Mouse (Mus musculus) MEL (cell line): ENCODE data around the gene Bap1. TPM values are rescaled to one million over a fixed set of nuclear protein-coding genes. Genes with fewer than 3 reads are reported as not detected.

Experiments used
- DNase-seq: peaks from one replicate; pipeline ENCODE4 v3.0.0; 2011; ENCODE audit warnings: low read depth, low spot score
- H3K27ac ChIP-seq: 2 replicates; pipeline ENCODE4 v1.5.1; 2012; ENCODE audit warnings: low read depth, mild to moderate bottlenecking, control low read depth, low read length, moderate library complexity; ENCODE audit not compliant: control insufficient read depth
- H3K27me3 ChIP-seq, 2 experiments: fragments of 150-350 bp in 1 of 2; sonication (generic) in 1 of 2; 2 replicates each; pipeline ENCODE4 v1.6.1; 2012; ENCODE audit warnings: low read length in 2 of 2, mild to moderate bottlenecking in 2 of 2, improper control_type of control experiment in 1 of 2, moderate library complexity in 1 of 2; ENCODE audit not compliant: insufficient read depth in 2 of 2, control insufficient read depth in 1 of 2
- H3K36me3 ChIP-seq, 2 experiments: 2 replicates each; pipeline ENCODE4 v1.6.1; 2012 to 2014; ENCODE audit warnings: low read length in 2 of 2, improper control_type of control experiment in 1 of 2, inconsistent platforms in 1 of 2, mild to moderate bottlenecking in 1 of 2; ENCODE audit not compliant: insufficient read depth in 2 of 2, control insufficient read depth in 1 of 2
- H3K4me1 ChIP-seq, 2 experiments: fragments of 150-350 bp in 1 of 2; sonication (generic) in 1 of 2; 2 replicates each; pipeline ENCODE4 v1.6.1; 2012; ENCODE audit warnings: low read length in 2 of 2, improper control_type of control experiment in 1 of 2, mild to moderate bottlenecking in 1 of 2; ENCODE audit not compliant: insufficient read depth in 2 of 2, control insufficient read depth in 1 of 2
- H3K4me3 ChIP-seq, 2 experiments: fragments of 150-350 bp in 1 of 2; sonication (generic) in 1 of 2; 2 replicates each; pipeline ENCODE4 v1.5.1; 2012; ENCODE audit warnings: low read depth in 2 of 2, low read length in 2 of 2, mild to moderate bottlenecking in 2 of 2, moderate library complexity in 2 of 2, control low read depth in 1 of 2, improper control_type of control experiment in 1 of 2; ENCODE audit not compliant: control insufficient read depth in 1 of 2, insufficient read depth in 1 of 2
- H3K79me2 ChIP-seq: 2 replicates; pipeline ENCODE4 v1.6.1; 2012; ENCODE audit warnings: mild to moderate bottlenecking, low read length, moderate library complexity; ENCODE audit not compliant: control insufficient read depth, poor library complexity, insufficient read depth
- H3K9ac ChIP-seq: 2 replicates; pipeline ENCODE4 v1.6.1; 2012; ENCODE audit warnings: low read depth, mild to moderate bottlenecking, control low read depth, low read length, moderate library complexity; ENCODE audit not compliant: control insufficient read depth, poor library complexity, severe bottlenecking
- H3K9me3 ChIP-seq: fragments of 150-350 bp; sonication (generic); replicated peaks from 2 replicates; pipeline ENCODE4 v1.6.1; 2012; ENCODE audit warnings: mild to moderate bottlenecking, low read length, improper control_type of control experiment, moderate library complexity; ENCODE audit not compliant: insufficient read depth
- CHD1 ChIP-seq: IDR thresholded peaks from 2 replicates; pipeline ENCODE4 v1.6.1; 2012; ENCODE audit warnings: low read depth, mild to moderate bottlenecking, inconsistent platforms, low read length, improper control_type of control experiment
- CHD2 ChIP-seq: IDR thresholded peaks from 2 replicates; pipeline ENCODE4 v1.6.1; 2011; ENCODE audit warnings: low read length, improper control_type of control experiment
- E2F4 ChIP-seq: IDR thresholded peaks from 2 replicates; pipeline ENCODE4 v1.6.1; 2011; ENCODE audit warnings: low read depth, low read length, improper control_type of control experiment, borderline replicate concordance
- ELF1 ChIP-seq: IDR thresholded peaks from 2 replicates; pipeline ENCODE4 v1.6.1; 2014; ENCODE audit warnings: low read depth, mild to moderate bottlenecking, inconsistent platforms, low read length, improper control_type of control experiment, moderate library complexity
- EP300 ChIP-seq, 2 experiments: IDR thresholded peaks; 2 replicates each; pipeline ENCODE4 v1.6.1; 2011; ENCODE audit warnings: improper control_type of control experiment in 2 of 2, low read length in 2 of 2, low read depth in 1 of 2, mild to moderate bottlenecking in 1 of 2
- ETS1 ChIP-seq: IDR thresholded peaks from 2 replicates; pipeline ENCODE4 v1.6.1; 2012; ENCODE audit warnings: low read depth, mild to moderate bottlenecking, inconsistent platforms, low read length, improper control_type of control experiment, moderate library complexity
- GABPA ChIP-seq: IDR thresholded peaks from 2 replicates; pipeline ENCODE4 v1.6.1; 2012; ENCODE audit warnings: low read depth, mild to moderate bottlenecking, inconsistent platforms, low read length, improper control_type of control experiment, moderate library complexity
- GATA1 ChIP-seq: IDR thresholded peaks from 2 replicates; pipeline ENCODE4 v1.6.1; 2011; ENCODE audit warnings: low read depth, low read length, improper control_type of control experiment
- HCFC1 ChIP-seq: IDR thresholded peaks from 2 replicates; pipeline ENCODE4 v1.6.1; 2012; ENCODE audit warnings: low read depth, mild to moderate bottlenecking, inconsistent platforms, low read length, improper control_type of control experiment, moderate library complexity
- JUND ChIP-seq: IDR thresholded peaks from 2 replicates; pipeline ENCODE4 v1.6.1; 2011; ENCODE audit warnings: low read depth, mild to moderate bottlenecking, improper control_type of control experiment, low read length
- MAX ChIP-seq: IDR thresholded peaks from 2 replicates; pipeline ENCODE4 v1.6.1; 2011; ENCODE audit warnings: low read length, improper control_type of control experiment
- MAZ ChIP-seq: IDR thresholded peaks from 2 replicates; pipeline ENCODE4 v1.6.1; 2012; ENCODE audit warnings: low read depth, mild to moderate bottlenecking, inconsistent platforms, low read length, improper control_type of control experiment
- MEF2A ChIP-seq: IDR thresholded peaks from 2 replicates; pipeline ENCODE4 v1.6.1; 2014; ENCODE audit warnings: low read depth, mild to moderate bottlenecking, inconsistent platforms, low read length, improper control_type of control experiment; ENCODE audit not compliant: poor library complexity, insufficient replicate concordance, severe bottlenecking; ENCODE audit errors: extremely low read depth
- MXI1 ChIP-seq: IDR thresholded peaks from 2 replicates; pipeline ENCODE4 v1.6.1; 2011; ENCODE audit warnings: mild to moderate bottlenecking, low read depth, low read length, improper control_type of control experiment
- MYB ChIP-seq: IDR thresholded peaks from 2 replicates; pipeline ENCODE4 v1.6.1; 2011; ENCODE audit warnings: mild to moderate bottlenecking, low read depth, low read length, improper control_type of control experiment
- NELFE ChIP-seq: IDR thresholded peaks from 2 replicates; pipeline ENCODE4 v1.6.1; 2011; ENCODE audit warnings: low read depth, low read length, improper control_type of control experiment
- POLR2A ChIP-seq, 2 experiments: IDR thresholded peaks; 2 replicates each; pipeline ENCODE4 v1.6.1; 2011 to 2012; ENCODE audit warnings: low read length in 2 of 2, mild to moderate bottlenecking in 2 of 2, control low read depth in 1 of 2, improper control_type of control experiment in 1 of 2, low read depth in 1 of 2, moderate library complexity in 1 of 2; ENCODE audit not compliant: control insufficient read depth in 1 of 2, insufficient read depth in 1 of 2, poor library complexity in 1 of 2
- POLR2AphosphoS2 ChIP-seq: IDR thresholded peaks from 2 replicates; pipeline ENCODE4 v1.6.1; 2011; ENCODE audit warnings: low read length, improper control_type of control experiment
- POLR2AphosphoS5 ChIP-seq: IDR thresholded peaks from 2 replicates; pipeline ENCODE4 v1.6.1; 2012; ENCODE audit warnings: low read depth, borderline replicate concordance, mild to moderate bottlenecking, inconsistent platforms, low read length, moderate library complexity, mixed read lengths
- RCOR1 ChIP-seq: IDR thresholded peaks from 2 replicates; pipeline ENCODE4 v1.6.1; 2012; ENCODE audit warnings: low read depth, mild to moderate bottlenecking, inconsistent platforms, low read length, improper control_type of control experiment
- SIN3A ChIP-seq: IDR thresholded peaks from 2 replicates; pipeline ENCODE4 v1.6.1; 2012; ENCODE audit warnings: low read length, improper control_type of control experiment, inconsistent platforms
- SMC3 ChIP-seq: IDR thresholded peaks from 2 replicates; pipeline ENCODE4 v1.6.1; 2011; ENCODE audit warnings: low read depth, low read length, improper control_type of control experiment
- TAL1 ChIP-seq: IDR thresholded peaks from 2 replicates; pipeline ENCODE4 v1.6.1; 2012; ENCODE audit warnings: mild to moderate bottlenecking, inconsistent platforms, low read length, moderate library complexity, mixed read lengths
- TBP ChIP-seq: IDR thresholded peaks from 2 replicates; pipeline ENCODE4 v1.8.0; 2011; ENCODE audit warnings: low read depth, low read length, improper control_type of control experiment
- TCF12 ChIP-seq: IDR thresholded peaks from 2 replicates; pipeline ENCODE4 v1.6.1; 2014; ENCODE audit warnings: low read depth, mild to moderate bottlenecking, inconsistent platforms, low read length, improper control_type of control experiment, moderate library complexity
- USF1 ChIP-seq: IDR thresholded peaks from 2 replicates; pipeline ENCODE4 v1.6.1; 2014; ENCODE audit warnings: low read depth, mild to moderate bottlenecking, inconsistent platforms, low read length, improper control_type of control experiment, moderate library complexity
- USF2 ChIP-seq, 2 experiments: IDR thresholded peaks; 2 replicates each; pipeline ENCODE4 v1.6.1; 2011 to 2012; ENCODE audit warnings: improper control_type of control experiment in 2 of 2, low read length in 2 of 2, borderline replicate concordance in 1 of 2, inconsistent platforms in 1 of 2, low read depth in 1 of 2, mild to moderate bottlenecking in 1 of 2; ENCODE audit not compliant: insufficient read depth in 1 of 2
- ZNF384 ChIP-seq: IDR thresholded peaks from 2 replicates; pipeline ENCODE4 v1.6.1; 2012; ENCODE audit warnings: low read depth, mild to moderate bottlenecking, inconsistent platforms, low read length, improper control_type of control experiment
- polyA plus RNA-seq, 2 experiments: library from polyadenylated mRNA; stranded (reverse) in 1 of 2; unstranded in 1 of 2; fragments of >175 nt in 1 of 2; fragments of >200 nt in 1 of 2; gene quantifications; 2 replicates each; pipeline versions ENCODE4 v1.2.1 to v1.2.4; 2012; ENCODE audit warnings: low replicate concordance in 2 of 2, low read depth in 1 of 2; ENCODE audit not compliant: insufficient read length in 2 of 2, insufficient read depth in 1 of 2, missing spikeins in 1 of 2
- total RNA-seq: library from RNA; depleted of rRNA; stranded (reverse); fragments of 300-350 nt; gene quantifications from 2 replicates; pipeline ENCODE4 v1.2.3, GENCODE M21; 2012

Bap1 gene
- total and polyA plus RNA-seq, 3 experiments = 85.4 to 177 (median 112) TPM

DNA sequence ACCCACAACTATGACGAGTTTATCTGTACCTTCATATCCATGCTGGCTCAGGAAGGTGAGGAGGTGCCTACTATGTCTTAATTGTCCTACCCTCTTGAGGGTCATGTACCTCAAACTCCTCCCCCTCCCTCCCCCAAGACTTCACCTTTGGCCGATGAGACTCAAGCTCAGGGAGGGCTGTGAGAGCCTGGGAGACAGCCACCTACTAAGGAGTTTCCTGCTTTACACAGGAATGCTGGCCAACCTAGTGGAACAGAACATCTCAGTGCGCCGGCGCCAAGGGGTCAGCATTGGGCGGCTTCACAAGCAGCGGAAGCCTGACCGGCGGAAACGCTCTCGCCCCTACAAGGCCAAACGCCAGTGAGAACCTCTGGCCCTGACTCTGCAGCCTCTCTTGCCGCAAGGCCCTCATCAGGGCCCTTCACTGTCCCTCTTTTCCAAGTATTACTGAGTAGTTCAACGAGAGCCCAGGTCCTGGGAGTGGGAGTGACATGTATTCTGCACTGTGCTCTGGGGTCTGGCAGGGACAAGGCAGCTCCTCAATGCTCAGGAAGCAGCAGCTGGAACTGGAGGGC lies 7.3 kb downstream of the Bap1 start:
- TF ChIP-seq E2F4 (no peak), MAX (no peak), GATA1 (no peak), NELFE (no peak), POLR2AphosphoS2 (no peak), CHD1 (no peak), JUND (no peak)

DNA sequence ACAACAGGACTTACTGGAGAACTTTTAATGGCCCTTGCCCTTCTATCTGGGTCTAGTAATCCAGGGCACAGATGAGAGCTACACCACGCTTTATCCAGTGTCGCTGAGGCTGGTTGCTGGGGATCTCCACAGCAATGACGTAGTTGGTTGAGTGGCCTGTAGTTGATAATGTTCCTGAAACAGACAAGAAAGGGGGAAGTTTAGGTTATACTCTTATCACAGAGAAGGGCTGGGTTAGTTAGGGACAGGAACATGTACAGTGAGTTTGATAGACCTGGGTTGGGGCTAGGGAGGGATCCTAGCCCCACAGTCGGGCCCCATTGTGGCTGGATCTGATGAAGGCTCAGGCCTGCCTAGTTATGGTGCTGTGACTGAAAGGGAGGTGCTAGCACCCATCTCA lies 9.1 kb downstream of the Bap1 start:
- Histone ChIP-seq H3K36me3 (peaks cover 0 to 20% of the 10 kb centered on the region in 2 experiments), H3K4me3 (peak overlapping the region in 1 of 2 experiments; percentile 35; a peak in 2 of 4 replicates), H3K79me2 (no peaks in the 10 kb centered on the region), H3K27ac (peak overlapping the region; percentile 98), H3K4me1 (peaks cover 12 to 25% of the 10 kb centered on the region in 2 experiments), H3K9ac (peak overlapping the region; percentile 58), H3K27me3 (no peaks in the 10 kb centered on the region), H3K9me3 (no peaks in the 10 kb centered on the region)
- peak; percentile 94 for DNase-seq
- peak; percentile 93 for TF ChIP-seq ETS1
- peak; percentile 80 to 86 for TF ChIP-seq EP300 (IDR thresholded peaks at IDR 0.05; ENCODE audit: low read depth in 1 of 2, low read length in 2 of 2)
- TF ChIP-seq POLR2AphosphoS2 = peak; percentile 38; the same call in 1 of the 2 replicates
- TF ChIP-seq MAZ = peak; percentile 68; the same call in 1 of the 2 replicates
- TF ChIP-seq GABPA = no peak
- no peak for TF ChIP-seq USF1
- 0 out of 2 replicates have a peak, but pooled peaks have one; percentile 23 for TF ChIP-seq CHD2
- TF ChIP-seq MEF2A = no peak; the same call in 1 of the 2 replicates
- TF ChIP-seq TAL1 = peak; percentile 56
- peak; percentile 78; the same call in 1 of the 2 replicates for TF ChIP-seq MXI1
- TF ChIP-seq POLR2AphosphoS5 = no peak
- peak; percentile 90 for TF ChIP-seq GATA1
- no peak for TF ChIP-seq ELF1
- TF ChIP-seq TCF12 = peak; percentile 77
- no peak for TF ChIP-seq E2F4
- peak; percentile 44; the same call in 1 of the 2 replicates for TF ChIP-seq HCFC1
- TF ChIP-seq SIN3A = peak; percentile 90
- TF ChIP-seq MAX = peak; percentile 71; the same call in 1 of the 2 replicates
- TF ChIP-seq NELFE = peak; percentile 48
- TF ChIP-seq MYB = peak; percentile 16; the same call in 1 of the 2 replicates
- peak; percentile 42 to 67; a peak in 3 of 4 replicates for TF ChIP-seq POLR2A (IDR thresholded peaks at IDR 0.05; ENCODE audit: control insufficient read depth in 1 of 2, insufficient read depth in 1 of 2, low read depth in 1 of 2, low read length in 2 of 2, poor library complexity in 1 of 2)
- peak; percentile 46; the same call in 1 of the 2 replicates for TF ChIP-seq RCOR1
- TF ChIP-seq TBP = peak; percentile 79
- TF ChIP-seq SMC3 = no peak
- TF ChIP-seq ZNF384 = no peak
- TF ChIP-seq USF2 (IDR thresholded peaks at IDR 0.05; ENCODE audit: borderline replicate concordance in 1 of 2, insufficient read depth in 1 of 2, low read depth in 1 of 2, low read length in 2 of 2) = no peak

More for the DNA sequence above, 7.3 kb downstream of the Bap1 start:
- Histone ChIP-seq H3K9ac (no peak overlapping the region), H3K36me3 (peaks cover 3 to 20% of the 10 kb centered on the region in 2 experiments), H3K4me3 (no peak overlapping the region), H3K4me1 (peaks cover 12 to 25% of the 10 kb centered on the region in 2 experiments), H3K9me3 (no peaks in the 10 kb centered on the region), H3K27me3 (no peaks in the 10 kb centered on the region), H3K27ac (no peak overlapping the region), H3K79me2 (no peaks in the 10 kb centered on the region)
- no peak for DNase-seq
